Mouse (Mus musculus): ENCODE data around the gene Cdkn1a.

GRCm38 (mm10) chr17:29042569-29042968 is 48.2 kb upstream of the Cdkn1a start:
- no peak for TF ChIP-seq CTCF (conservative IDR thresholded peaks at IDR 0.05; ENCODE audit: low read length)
- TF ChIP-seq NANOG (IDR thresholded peaks at IDR 0.05; ENCODE audit: borderline replicate concordance, low read length), result no peak
- no peak for TF ChIP-seq POU5F1 (IDR thresholded peaks at IDR 0.05; ENCODE audit: borderline replicate concordance, low read length)
